Mouse (Mus musculus) midbrain, embryonic 16.5 days (tissue): ENCODE measurements around the gene Pla2g4f. TPM values are rescaled to one million over a fixed set of nuclear protein-coding genes. Genes with fewer than 3 reads are reported as not detected.

Experiments used
- ATAC-seq: fragments of 200-750 bp; cut with Nextera tagmentation; 2 replicates; pipeline ENCODE4 v1.8.0; 2017; ENCODE audit warnings: moderate TSS enrichment
- H3K27ac ChIP-seq: fragments of 300-500 bp; sonication (generic); 2 replicates; pipeline ENCODE4 v1.5.1; 2014; ENCODE audit warnings: mild to moderate bottlenecking, low read length, mixed read lengths
- H3K27me3 ChIP-seq: fragments of 300-500 bp; sonication (generic); 2 replicates; pipeline ENCODE4 v1.6.1; 2014; ENCODE audit warnings: low read depth, low read length, mixed read lengths; ENCODE audit not compliant: control insufficient read depth, insufficient read depth
- H3K36me3 ChIP-seq: fragments of 300-500 bp; sonication (generic); 2 replicates; pipeline ENCODE4 v1.6.1; 2014; ENCODE audit warnings: mild to moderate bottlenecking, low read length, moderate library complexity, mixed read lengths; ENCODE audit not compliant: control insufficient read depth, insufficient read depth
- H3K4me1 ChIP-seq: fragments of 300-500 bp; sonication (generic); 2 replicates; pipeline ENCODE4 v1.6.1; 2014; ENCODE audit warnings: mild to moderate bottlenecking, low read length, mixed read lengths; ENCODE audit not compliant: control insufficient read depth, insufficient read depth
- H3K4me2 ChIP-seq: fragments of 300-500 bp; sonication (generic); 2 replicates; pipeline ENCODE4 v1.6.1; 2014; ENCODE audit warnings: mild to moderate bottlenecking, low read length, mixed read lengths
- H3K4me3 ChIP-seq: fragments of 300-500 bp; sonication (generic); 2 replicates; pipeline ENCODE4 v1.5.1; 2014; ENCODE audit warnings: low read depth, mild to moderate bottlenecking, low read length, moderate library complexity, mixed read lengths
- H3K9ac ChIP-seq: fragments of 300-500 bp; sonication (generic); 2 replicates; pipeline ENCODE4 v1.6.1; 2014; ENCODE audit warnings: low read depth, low read length, mixed read lengths
- H3K9me3 ChIP-seq: fragments of 300-500 bp; sonication (generic); replicated peaks from 2 replicates; pipeline ENCODE4 v1.6.1; 2014; ENCODE audit warnings: mild to moderate bottlenecking, low read length, mixed read lengths; ENCODE audit not compliant: control insufficient read depth, poor library complexity, severe bottlenecking
- WGBS: fragments of 180-500 bp; shearing (Covaris S2); extraction: QIAGEN DNeasy Blood & Tissue Kit; methylation state at CpG from one replicate; pipeline ENCODE4 v1.1.7; 2014; 5-methylcytosine and 5-hydroxymethylcytosine counted together
- polyA plus RNA-seq: library from polyadenylated mRNA; unstranded; fragments of >200 nt; fragmentation: Nextera tagmentation; extraction: Ambion mirVana; gene quantifications from 2 replicates; pipeline ENCODE4 v1.2.1, GENCODE M21; 2015

Gene Pla2g4f
- polyA plus RNA-seq = not detected in 2 replicates

GRCm38 (mm10) chr2:120313976-120314375 is at the start of gene Pla2g4f:
Gene Pla2g4f (minus strand): TSS chr2:120314165.
- Histone ChIP-seq H3K27ac (no peak within 1 kb of the TSS), H3K4me2 (no peak within 1 kb of the TSS), H3K4me3 (no peak within 1 kb of the TSS), H3K4me1 (no peaks in the 10 kb centered on the region), H3K9ac (no peak within 1 kb of the TSS), H3K27me3 (no peaks in the 10 kb centered on the region), H3K9me3 (no peaks in the 10 kb centered on the region), H3K36me3 (peaks cover 18% of the 10 kb centered on the region)
- ATAC-seq = no peak
- WGBS = 65% methylated on average over 3 of the region's 3 CpGs

GRCm38 (mm10) chr2:120360425-120360824 is 46.5 kb upstream of the Pla2g4f start:
- Histone ChIP-seq H3K4me1 (no peaks in the 10 kb centered on the region), H3K9ac (no peak overlapping the region), H3K9me3 (no peaks in the 10 kb centered on the region), H3K4me2 (no peak overlapping the region), H3K27ac (no peak overlapping the region), H3K4me3 (no peak overlapping the region), H3K27me3 (no peaks in the 10 kb centered on the region), H3K36me3 (peaks cover 20% of the 10 kb centered on the region)
- no peak for ATAC-seq
- 83% methylated on average over 1 of the region's 1 CpGs for WGBS

GRCm38 (mm10) chr2:120352682-120353646 is 39.0 kb upstream of the Pla2g4f start, which contains the start of gene Vps39:
Gene Vps39 (minus strand): TSS chr2:120353137.
- Histone ChIP-seq H3K4me1 (peaks cover 17% of the 10 kb centered on the region), H3K36me3 (peaks cover 7% of the 10 kb centered on the region), H3K9ac (peak within 1 kb of the TSS; percentile 87), H3K9me3 (no peaks in the 10 kb centered on the region), H3K4me3 (peak within 1 kb of the TSS; percentile 78), H3K4me2 (peak within 1 kb of the TSS; percentile 62), H3K27me3 (no peaks in the 10 kb centered on the region), H3K27ac (peak within 1 kb of the TSS; percentile 73)
- 11% methylated on average over 44 of the region's 44 CpGs for WGBS
- ATAC-seq = peak; percentile 98

- 79% methylated on average over 5 of the region's 5 CpGs for WGBS
- Histone ChIP-seq H3K27me3 (no peaks in the 10 kb centered on the region), H3K9ac (no peak overlapping the region), H3K9me3 (no peaks in the 10 kb centered on the region), H3K4me3 (no peak overlapping the region), H3K4me1 (peaks cover 17% of the 10 kb centered on the region), H3K4me2 (no peak overlapping the region), H3K36me3 (peaks cover 13% of the 10 kb centered on the region), H3K27ac (no peak overlapping the region)
- ATAC-seq = no peak
Measured at GRCm38 (mm10) chr2:120351321-120351720, 37.4 kb upstream of the Pla2g4f start.

GRCm38 (mm10) chr2:120348120-120348519 is 34.2 kb upstream of the Pla2g4f start:
- no peaks in the 10 kb centered on the region for H3K9me3 ChIP-seq
- 85% methylated on average over 9 of the region's 9 CpGs for WGBS

GRCm38 (mm10) chr2:120341741-120342140 is 27.8 kb upstream of the Pla2g4f start:
- H3K4me3 ChIP-seq = no peak overlapping the region
- peaks cover 48% of the 10 kb centered on the region for H3K36me3 ChIP-seq
- H3K9ac ChIP-seq = no peak overlapping the region
- no peaks in the 10 kb centered on the region for H3K9me3 ChIP-seq
- no peaks in the 10 kb centered on the region for H3K27me3 ChIP-seq
- WGBS = 92% methylated on average over 1 of the region's 1 CpGs
- no peak for ATAC-seq
- no peak overlapping the region for H3K27ac ChIP-seq
- no peak overlapping the region for H3K4me2 ChIP-seq
- no peaks in the 10 kb centered on the region for H3K4me1 ChIP-seq

More at GRCm38 (mm10) chr2:120348120-120348519, 34.2 kb upstream of the Pla2g4f start:
- H3K4me3 ChIP-seq = no peak overlapping the region
- H3K4me1 ChIP-seq = peaks cover 17% of the 10 kb centered on the region
- H3K9ac ChIP-seq = no peak overlapping the region
- peaks cover 26% of the 10 kb centered on the region for H3K36me3 ChIP-seq
- H3K27ac ChIP-seq = no peak overlapping the region
- ATAC-seq = no peak
- H3K4me2 ChIP-seq = no peak overlapping the region
- no peaks in the 10 kb centered on the region for H3K27me3 ChIP-seq

- Histone ChIP-seq H3K9ac (no peak overlapping the region), H3K4me3 (no peak overlapping the region), H3K4me1 (no peaks in the 10 kb centered on the region), H3K36me3 (peaks cover 42% of the 10 kb centered on the region), H3K27ac (no peak overlapping the region), H3K27me3 (no peaks in the 10 kb centered on the region), H3K9me3 (no peaks in the 10 kb centered on the region), H3K4me2 (no peak overlapping the region)
- WGBS = 82% methylated on average over 2 of the region's 2 CpGs
- no peak for ATAC-seq
Measured at GRCm38 (mm10) chr2:120337886-120338285, 23.9 kb upstream of the Pla2g4f start.

GRCm38 (mm10) chr2:120331575-120331974 is 17.6 kb upstream of the Pla2g4f start:
- Histone ChIP-seq H3K4me2 (no peak overlapping the region), H3K4me1 (no peaks in the 10 kb centered on the region), H3K27ac (no peak overlapping the region), H3K4me3 (no peak overlapping the region), H3K27me3 (no peaks in the 10 kb centered on the region), H3K9ac (no peak overlapping the region), H3K36me3 (peaks cover 40% of the 10 kb centered on the region), H3K9me3 (no peaks in the 10 kb centered on the region)
- ATAC-seq = no peak
- WGBS = 89% methylated on average over 4 of the region's 4 CpGs

- Histone ChIP-seq H3K27ac (no peak overlapping the region), H3K4me3 (no peak overlapping the region), H3K4me2 (no peak overlapping the region), H3K4me1 (no peaks in the 10 kb centered on the region), H3K27me3 (no peaks in the 10 kb centered on the region), H3K36me3 (peaks cover 22% of the 10 kb centered on the region), H3K9me3 (no peaks in the 10 kb centered on the region), H3K9ac (no peak overlapping the region)
- 73% methylated on average over 4 of the region's 4 CpGs for whole genome bisulfite sequencing
- ATAC-seq = no peak
Measured at GRCm38 (mm10) chr2:120315077-120315476, 1.1 kb upstream of the Pla2g4f start.
